ENCODE assay signal across 21 mouse cellular contexts in genomic region chr6:4925966-4926687, GRCm38 (mm10). TPM values are rescaled to one million over a fixed set of nuclear protein-coding genes. Genes with fewer than 3 reads are reported as not detected.
DNase-seq lines count a peak whose midpoint lies in the region; ATAC-seq and TF ChIP-seq lines count a peak whose summit lies in the region.
"Had no signal": no experiment of that assay in that cellular context is flagged by ENCODE, and none has a peak within 500 bp of the region (broad histone marks: within the 10 kb centered on the region; RNA-seq: fewer than 3 reads in every experiment).

No protein-coding gene starts in this region.

- H3K4me1 ChIP-seq in intestine, embryonic 16.5 days (ENCODE audit: control insufficient read depth, insufficient read depth, low read length), result 0 out of 2 replicates have a peak, but pooled peaks cover 3% of the 10 kb centered on the region
- no peaks in the 10 kb centered on the region for H3K4me1 ChIP-seq in intestine, postnatal 0 days (replicated peaks; ENCODE audit: control insufficient read depth, insufficient read depth, low read length)
- no peaks in the 10 kb centered on the region for H3K4me1 ChIP-seq in stomach, embryonic 15.5 days
- no peaks in the 10 kb centered on the region for H3K4me1 ChIP-seq in stomach, postnatal 0 days (replicated peaks; ENCODE audit: control insufficient read depth, insufficient read depth)
- peaks cover 3% of the 10 kb centered on the region; the same call in 1 of the 2 replicates for H3K4me1 ChIP-seq in hindbrain, embryonic 13.5 days (replicated peaks)
- H3K4me1 ChIP-seq: hindbrain, embryonic 15.5 days; midbrain, embryonic 12.5 days had no signal

- H3K27ac ChIP-seq in intestine, embryonic 16.5 days (ENCODE audit: low read length), result no peak overlapping the region
- no peak overlapping the region for H3K27ac ChIP-seq in intestine, postnatal 0 days (ENCODE audit: low read depth, low read length)
- H3K27ac ChIP-seq in stomach, embryonic 15.5 days, result no peak overlapping the region
- H3K27ac ChIP-seq in stomach, postnatal 0 days (replicated peaks), result no peak overlapping the region
- H3K27ac ChIP-seq in hindbrain, embryonic 13.5 days, result no peak overlapping the region
- H3K27ac ChIP-seq: heart, adult 2 months; hindbrain, embryonic 15.5 days; midbrain, embryonic 12.5 days had no signal

- no peaks in the 10 kb centered on the region for H3K36me3 ChIP-seq in intestine, embryonic 16.5 days (ENCODE audit: control insufficient read depth, insufficient read depth, low read length)
- no peaks in the 10 kb centered on the region for H3K36me3 ChIP-seq in intestine, postnatal 0 days (ENCODE audit: control insufficient read depth, insufficient read depth)
- no peaks in the 10 kb centered on the region for H3K36me3 ChIP-seq in stomach, embryonic 15.5 days
- H3K36me3 ChIP-seq in stomach, postnatal 0 days (ENCODE audit: control insufficient read depth, insufficient read depth, low read length), result no peaks in the 10 kb centered on the region
- 0 out of 2 replicates have a peak, but pooled peaks cover 4% of the 10 kb centered on the region for H3K36me3 ChIP-seq in hindbrain, embryonic 13.5 days
- H3K36me3 ChIP-seq: hindbrain, embryonic 15.5 days had no signal

- no peak for TF ChIP-seq CTCF in intestine, postnatal 0 days (IDR thresholded peaks at IDR 0.05; ENCODE audit: low read depth)
- TF ChIP-seq CTCF in stomach, postnatal 0 days (IDR thresholded peaks at IDR 0.05; ENCODE audit: low read depth), result no peak

- H3K9ac ChIP-seq in intestine, embryonic 16.5 days (ENCODE audit: low read depth, low read length), result no peak overlapping the region
- H3K9ac ChIP-seq in intestine, postnatal 0 days (ENCODE audit: low read depth, low read length), result no peak overlapping the region
- H3K9ac ChIP-seq in stomach, embryonic 15.5 days, result no peak overlapping the region
- H3K9ac ChIP-seq in stomach, postnatal 0 days (ENCODE audit: low read length), result no peak overlapping the region
- no peak overlapping the region for H3K9ac ChIP-seq in hindbrain, embryonic 13.5 days
- H3K9ac ChIP-seq: forebrain, postnatal 0 days; hindbrain, embryonic 15.5 days; liver, postnatal 0 days; midbrain, embryonic 12.5 days had no signal

- no peaks in the 10 kb centered on the region for H3K27me3 ChIP-seq in intestine, embryonic 16.5 days (replicated peaks; ENCODE audit: control insufficient read depth, insufficient read depth, low read length)
- no peaks in the 10 kb centered on the region for H3K27me3 ChIP-seq in intestine, postnatal 0 days (replicated peaks; ENCODE audit: control insufficient read depth, insufficient read depth, low read length)
- H3K27me3 ChIP-seq in stomach, embryonic 15.5 days (replicated peaks), result no peaks in the 10 kb centered on the region
- H3K27me3 ChIP-seq in stomach, postnatal 0 days (ENCODE audit: control insufficient read depth, insufficient read depth, low read length), result no peaks in the 10 kb centered on the region
- H3K27me3 ChIP-seq in hindbrain, embryonic 13.5 days, result no peaks in the 10 kb centered on the region
- H3K27me3 ChIP-seq: CH12.LX; hindbrain, embryonic 15.5 days; midbrain, embryonic 12.5 days had no signal

- DNase-seq in adrenal gland, adult (ENCODE audit: inconsistent age in 2 of 2, low spot score in 1 of 2), result peak; percentile 34 to 71
- no peak for DNase-seq in adrenal gland, postnatal 4 days (ENCODE audit: low spot score in 2 of 2)
- DNase-seq in stomach, postnatal 0 days (ENCODE audit: low spot score), result no peak
- DNase-seq in lung, postnatal 10 days, result no peak
- DNase-seq: cerebellum, adult 9-10 months; forebrain, postnatal 0 days; gastrocnemius, postnatal 10 days; heart, adult 2 months; kidney, adult 18-20 months; kidney, postnatal 4 days; liver, postnatal 0 days; lung, postnatal 4 days; right cerebral cortex, postnatal 4 days; thymus, postnatal 25 days had no signal

- H3K4me3 ChIP-seq in intestine, embryonic 16.5 days (ENCODE audit: low read length), result no peak overlapping the region
- H3K4me3 ChIP-seq in intestine, postnatal 0 days (ENCODE audit: low read depth, low read length), result no peak overlapping the region
- H3K4me3 ChIP-seq in stomach, embryonic 15.5 days (replicated peaks), result no peak overlapping the region
- no peak overlapping the region for H3K4me3 ChIP-seq in stomach, postnatal 0 days (ENCODE audit: low read depth, low read length)
- H3K4me3 ChIP-seq in hindbrain, embryonic 13.5 days, result no peak overlapping the region
- H3K4me3 ChIP-seq: heart, adult 2 months; hindbrain, embryonic 15.5 days; midbrain, embryonic 12.5 days had no signal

- TF ChIP-seq EP300 in stomach, postnatal 0 days (optimal IDR thresholded peaks at IDR 0.05), result no peak

- no peak overlapping the region for H3K4me2 ChIP-seq in intestine, embryonic 16.5 days (ENCODE audit: low read depth, low read length)
- no peak overlapping the region for H3K4me2 ChIP-seq in intestine, postnatal 0 days (replicated peaks; ENCODE audit: low read depth)
- H3K4me2 ChIP-seq in stomach, embryonic 15.5 days, result no peak overlapping the region
- H3K4me2 ChIP-seq in stomach, postnatal 0 days (replicated peaks; ENCODE audit: low read depth), result no peak overlapping the region
- no peak overlapping the region for H3K4me2 ChIP-seq in hindbrain, embryonic 13.5 days
- H3K4me2 ChIP-seq: hindbrain, embryonic 15.5 days; midbrain, embryonic 12.5 days had no signal

- H3K9me3 ChIP-seq in intestine, embryonic 16.5 days (ENCODE audit: control insufficient read depth, low read length), result no peaks in the 10 kb centered on the region
- H3K9me3 ChIP-seq in intestine, postnatal 0 days (ENCODE audit: control insufficient read depth), result no peaks in the 10 kb centered on the region
- H3K9me3 ChIP-seq in stomach, embryonic 15.5 days, result no peaks in the 10 kb centered on the region
- H3K9me3 ChIP-seq in stomach, postnatal 0 days (ENCODE audit: control insufficient read depth, low read length), result no peaks in the 10 kb centered on the region
- H3K9me3 ChIP-seq in hindbrain, embryonic 13.5 days, result no peaks in the 10 kb centered on the region
- H3K9me3 ChIP-seq: hindbrain, embryonic 15.5 days; midbrain, embryonic 12.5 days had no signal

- ATAC-seq in intestine, embryonic 16.5 days, result peak; percentile 23; the same call in 1 of the 2 replicates
- no peak for ATAC-seq in intestine, postnatal 0 days
- ATAC-seq in stomach, embryonic 15.5 days (ENCODE audit: insufficient read depth, low FRiP score, low read depth), result 0 out of 2 replicates have a peak, but pooled peaks have one; percentile 31
- ATAC-seq in stomach, postnatal 0 days (ENCODE audit: low FRiP score, low TSS enrichment), result no peak
- ATAC-seq in hindbrain, embryonic 13.5 days (ENCODE audit: low FRiP score), result no peak
- ATAC-seq: forebrain, postnatal 0 days; liver, postnatal 0 days had no signal

- WGBS in intestine, embryonic 16.5 days, result 62% methylated on average over 14 of the region's 14 CpGs
- 61% methylated on average over 14 of the region's 14 CpGs for WGBS in intestine, postnatal 0 days
- WGBS in stomach, embryonic 15.5 days, result 61% methylated on average over 14 of the region's 14 CpGs
- 57% methylated on average over 14 of the region's 14 CpGs for WGBS in stomach, postnatal 0 days
- 76% methylated on average over 14 of the region's 14 CpGs for WGBS in hindbrain, embryonic 13.5 days

RNA-seq across cellular contexts. Expression of gene Ppp1r9a, which starts 23.4 kb away (rescaled TPM):
- total RNA-seq in adrenal gland, postnatal 4 days (2021), result 10 to 100 TPM; 67.0 to 67.4 TPM
- 6.1 and 7.5 TPM in 2 replicates for polyA plus RNA-seq in intestine, embryonic 16.5 days (2015; fragmentation: Nextera tagmentation; extraction: Ambion mirVana)
- 2.1 and 2.9 TPM in 2 replicates for polyA plus RNA-seq in intestine, postnatal 0 days (2015; fragmentation: Nextera tagmentation; extraction: Ambion mirVana)
- polyA plus RNA-seq in stomach, embryonic 15.5 days (2015; fragmentation: Nextera tagmentation; extraction: Ambion mirVana), result 16.6 and 18.2 TPM in 2 replicates
- 3.1 and 3.5 TPM in 2 replicates for polyA plus RNA-seq in stomach, postnatal 0 days (2015; fragmentation: Nextera tagmentation; extraction: Ambion mirVana)
- polyA plus RNA-seq in hindbrain, embryonic 13.5 days (2015; fragmentation: Nextera tagmentation; extraction: Ambion mirVana), result 42.0 and 43.5 TPM in 2 replicates

Comparison
In these comparisons a context has a peak if more than half of its experiments do, and no peak if none do; other contexts are left out.
1. DNase-seq: peak in adrenal gland, adult (2 of 2); none in adrenal gland, postnatal 4 days (0 of 2), stomach, postnatal 0 days (single experiment) and lung, postnatal 10 days (single experiment).
2. ATAC-seq: peak in intestine, embryonic 16.5 days (single experiment) and stomach, embryonic 15.5 days (single experiment); none in intestine, postnatal 0 days (single experiment), stomach, postnatal 0 days (single experiment) and hindbrain, embryonic 13.5 days (single experiment).